Mouse (Mus musculus): Measurements from ENCODE around the gene Tmem259. TPM values are rescaled to one million over a fixed set of nuclear protein-coding genes. Genes with fewer than 3 reads are reported as not detected.

Tmem259 gene
- total and polyA plus RNA-seq, 3 experiments: 62.0 to 150 TPM; not detected in 1

- Histone ChIP-seq H3K36me3 (ENCODE audit: control insufficient read depth in 1 of 2, insufficient read depth in 2 of 2, low read length in 2 of 2) (peaks cover 2 to 31% of the 10 kb centered on the region in 2 experiments; a peak in 3 of 4 replicates), H3K4me1 (ENCODE audit: control insufficient read depth in 1 of 2, insufficient read depth in 2 of 2, low read length in 2 of 2) (peaks cover 12 to 33% of the 10 kb centered on the region in 2 experiments), H3K79me2 (ENCODE audit: control insufficient read depth, insufficient read depth, low read length, poor library complexity) (peaks cover 12% of the 10 kb centered on the region), H3K27me3 (ENCODE audit: control insufficient read depth in 1 of 2, insufficient read depth in 2 of 2, low read length in 2 of 2) (no peaks in the 10 kb centered on the region), H3K4me3 (ENCODE audit: control insufficient read depth in 1 of 2, insufficient read depth in 1 of 2, low read depth in 2 of 2, low read length in 2 of 2) (no peak overlapping the region), H3K9me3 (replicated peaks; ENCODE audit: insufficient read depth, low read length) (no peaks in the 10 kb centered on the region), H3K27ac (ENCODE audit: control insufficient read depth, low read depth, low read length) (no peak overlapping the region), H3K9ac (ENCODE audit: control insufficient read depth, low read depth, low read length, poor library complexity, severe bottlenecking) (no peak overlapping the region)
- TF ChIP-seq RAD21 (IDR thresholded peaks at IDR 0.05; ENCODE audit: low read depth, low read length): no peak
- TF ChIP-seq CHD1 (IDR thresholded peaks at IDR 0.05; ENCODE audit: low read depth, low read length): no peak
- no peak for TF ChIP-seq MAX (IDR thresholded peaks at IDR 0.05; ENCODE audit: low read length)
- TF ChIP-seq UBTF (IDR thresholded peaks at IDR 0.05; ENCODE audit: borderline replicate concordance, insufficient read depth, low read depth, low read length): no peak
- no peak for TF ChIP-seq SMC3 (IDR thresholded peaks at IDR 0.05; ENCODE audit: low read depth, low read length)
- TF ChIP-seq ZNF384 (IDR thresholded peaks at IDR 0.05; ENCODE audit: low read depth, low read length): no peak
- no peak for TF ChIP-seq MAFK (IDR thresholded peaks at IDR 0.05; ENCODE audit: borderline replicate concordance, low read depth, low read length)
- TF ChIP-seq TAL1 (IDR thresholded peaks at IDR 0.05; ENCODE audit: low read length): no peak
- no peak for TF ChIP-seq RCOR1 (IDR thresholded peaks at IDR 0.05; ENCODE audit: low read depth, low read length)
- no peak for TF ChIP-seq TCF12 (IDR thresholded peaks at IDR 0.05; ENCODE audit: low read depth, low read length)
- no peak for TF ChIP-seq KAT2A (conservative IDR thresholded peaks at IDR 0.05; ENCODE audit: low read depth, low read length)
- TF ChIP-seq NELFE (IDR thresholded peaks at IDR 0.05; ENCODE audit: low read depth, low read length): no peak
- DNase-seq (ENCODE audit: low read depth, low spot score): no peak
These were observed 37.2 kb upstream of the Tmem259 start for GRCm38 (mm10) chr10:80021320-80021641.

DNA sequence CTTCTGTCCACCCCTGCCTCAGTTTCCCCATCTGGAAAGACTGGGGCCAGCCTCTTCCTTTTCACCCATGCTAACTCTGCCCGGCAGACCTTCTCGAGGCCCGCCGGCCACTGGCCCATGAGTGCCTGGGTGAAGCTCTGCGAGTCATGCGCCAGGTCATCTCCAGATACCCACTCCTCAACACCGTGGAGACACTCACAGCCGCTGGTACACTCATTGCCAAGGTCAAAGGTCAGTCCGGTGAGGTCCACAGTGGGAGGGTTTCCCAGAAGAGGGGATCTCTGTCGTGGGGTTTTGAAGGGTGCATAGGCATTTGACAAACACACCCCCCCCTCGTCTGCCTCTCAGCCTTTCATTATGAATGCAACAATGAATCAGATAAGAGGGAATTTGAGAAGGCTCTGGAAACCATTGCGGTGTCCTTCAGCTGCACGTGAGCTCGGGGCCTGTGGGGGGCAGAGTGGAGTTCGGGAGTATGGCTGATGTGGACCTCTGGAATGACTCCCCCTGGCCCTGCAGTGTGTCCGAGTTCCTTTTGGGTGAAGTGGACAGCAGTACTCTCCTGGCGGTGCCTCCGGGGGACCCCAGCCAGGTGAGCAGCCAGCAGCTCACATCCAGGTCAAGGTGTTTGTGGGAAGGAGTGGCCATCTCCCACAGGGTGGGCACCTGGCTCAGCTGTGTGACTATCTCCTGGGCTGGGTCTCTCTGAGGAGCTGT, 36.6 kb upstream of the Tmem259 start:
- Histone ChIP-seq H3K9me3 (replicated peaks; ENCODE audit: insufficient read depth, low read length) (no peaks in the 10 kb centered on the region), H3K79me2 (ENCODE audit: control insufficient read depth, insufficient read depth, low read length, poor library complexity) (peaks cover 12% of the 10 kb centered on the region), H3K36me3 (ENCODE audit: control insufficient read depth in 1 of 2, insufficient read depth in 2 of 2, low read length in 2 of 2) (peaks cover 2 to 31% of the 10 kb centered on the region in 2 experiments; a peak in 3 of 4 replicates), H3K4me3 (ENCODE audit: control insufficient read depth in 1 of 2, insufficient read depth in 1 of 2, low read depth in 2 of 2, low read length in 2 of 2) (no peak overlapping the region), H3K4me1 (ENCODE audit: control insufficient read depth in 1 of 2, insufficient read depth in 2 of 2, low read length in 2 of 2) (peaks cover 12 to 37% of the 10 kb centered on the region in 2 experiments), H3K27ac (ENCODE audit: control insufficient read depth, low read depth, low read length) (no peak overlapping the region), H3K9ac (ENCODE audit: control insufficient read depth, low read depth, low read length, poor library complexity, severe bottlenecking) (no peak overlapping the region), H3K27me3 (ENCODE audit: control insufficient read depth in 1 of 2, insufficient read depth in 2 of 2, low read length in 2 of 2) (no peaks in the 10 kb centered on the region)
- 0 out of 2 replicates have a peak, but pooled peaks have one; percentile 13 for TF ChIP-seq SMC3 (IDR thresholded peaks at IDR 0.05; ENCODE audit: low read depth, low read length)
- TF ChIP-seq MAFK (IDR thresholded peaks at IDR 0.05; ENCODE audit: borderline replicate concordance, low read depth, low read length): no peak
- peak; percentile 15 to 34 (median 17); a peak in 3 of 6 replicates for TF ChIP-seq CTCF (IDR thresholded peaks at IDR 0.05 in 2 of 3, conservative IDR thresholded peaks at IDR 0.05 in 1 of 3; ENCODE audit: control insufficient read depth in 1 of 3, insufficient read depth in 1 of 3, low read depth in 2 of 3, low read length in 3 of 3, poor library complexity in 1 of 3, severe bottlenecking in 1 of 3)
- peak; percentile 29 for DNase-seq (ENCODE audit: low read depth, low spot score)

- H3K79me2 ChIP-seq (ENCODE audit: control insufficient read depth, insufficient read depth, low read length, poor library complexity): peaks cover 12% of the 10 kb centered on the region
- TF ChIP-seq CHD1 (IDR thresholded peaks at IDR 0.05; ENCODE audit: low read depth, low read length) (no peak), ELF1 (IDR thresholded peaks at IDR 0.05; ENCODE audit: low read depth, low read length) (no peak), BHLHE40 (IDR thresholded peaks at IDR 0.05; ENCODE audit: borderline replicate concordance, low read depth, low read length) (no peak), RAD21 (IDR thresholded peaks at IDR 0.05; ENCODE audit: low read depth, low read length) (no peak), POLR2A (IDR thresholded peaks at IDR 0.05; ENCODE audit: control insufficient read depth in 1 of 2, insufficient read depth in 1 of 2, low read depth in 1 of 2, low read length in 2 of 2, poor library complexity in 1 of 2) (no peak; a peak in 1 of 4 replicates), USF2 (IDR thresholded peaks at IDR 0.05; ENCODE audit: borderline replicate concordance in 1 of 2, insufficient read depth in 1 of 2, low read depth in 1 of 2, low read length in 2 of 2) (no peak), USF1 (IDR thresholded peaks at IDR 0.05; ENCODE audit: low read depth, low read length) (no peak), GABPA (IDR thresholded peaks at IDR 0.05; ENCODE audit: low read depth, low read length) (no peak), ZMIZ1 (IDR thresholded peaks at IDR 0.05; ENCODE audit: low read depth, low read length) (no peak), KAT2A (conservative IDR thresholded peaks at IDR 0.05; ENCODE audit: low read depth, low read length) (no peak), TAL1 (IDR thresholded peaks at IDR 0.05; ENCODE audit: low read length) (no peak), MXI1 (IDR thresholded peaks at IDR 0.05; ENCODE audit: low read depth, low read length) (no peak), NELFE (IDR thresholded peaks at IDR 0.05; ENCODE audit: low read depth, low read length) (no peak), ETS1 (IDR thresholded peaks at IDR 0.05; ENCODE audit: low read depth, low read length) (no peak), RCOR1 (IDR thresholded peaks at IDR 0.05; ENCODE audit: low read depth, low read length) (no peak)
- H3K9me3 ChIP-seq (replicated peaks; ENCODE audit: insufficient read depth, low read length): no peaks in the 10 kb centered on the region
- H3K4me1 ChIP-seq (ENCODE audit: control insufficient read depth in 1 of 2, insufficient read depth in 2 of 2, low read length in 2 of 2): peaks cover 12 to 36% of the 10 kb centered on the region in 2 experiments
- no peaks in the 10 kb centered on the region for H3K27me3 ChIP-seq (ENCODE audit: control insufficient read depth in 1 of 2, insufficient read depth in 2 of 2, low read length in 2 of 2)
- H3K4me3 ChIP-seq (ENCODE audit: control insufficient read depth in 1 of 2, insufficient read depth in 1 of 2, low read depth in 2 of 2, low read length in 2 of 2): no peak overlapping the region
- no peak overlapping the region for H3K27ac ChIP-seq (ENCODE audit: control insufficient read depth, low read depth, low read length)
- peaks cover 2 to 30% of the 10 kb centered on the region in 2 experiments; a peak in 3 of 4 replicates for H3K36me3 ChIP-seq (ENCODE audit: control insufficient read depth in 1 of 2, insufficient read depth in 2 of 2, low read length in 2 of 2)
- no peak overlapping the region for H3K9ac ChIP-seq (ENCODE audit: control insufficient read depth, low read depth, low read length, poor library complexity, severe bottlenecking)
- DNase-seq (ENCODE audit: low read depth, low spot score): no peak
These were observed 36.1 kb upstream of the Tmem259 start for GRCm38 (mm10) chr10:80020191-80020590.
